In the genomic region with DNA sequence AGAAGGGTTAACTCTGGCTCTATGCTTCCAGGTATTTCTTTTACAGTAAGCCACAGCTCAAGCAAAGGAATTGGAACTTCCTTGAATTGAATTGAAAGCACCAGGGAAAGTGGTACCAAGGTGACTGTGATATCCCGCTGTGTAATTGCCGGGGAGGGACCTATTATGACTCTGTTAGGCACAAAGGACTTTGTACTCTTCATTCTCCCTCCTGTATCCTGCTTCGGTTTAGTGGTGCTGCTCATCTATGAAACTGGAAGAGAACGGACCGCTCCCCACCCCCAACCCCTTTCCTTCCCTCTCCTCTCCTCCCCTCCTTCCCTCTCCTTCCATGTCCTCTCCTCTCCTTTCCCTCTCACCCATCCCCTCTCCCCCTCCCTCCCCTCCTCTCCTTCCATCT, we compare ENCODE assay signal across 9 mouse cellular contexts. TPM values are rescaled to one million over a fixed set of nuclear protein-coding genes. Genes with fewer than 3 reads are reported as not detected.
DNase-seq lines count a peak whose midpoint lies in the region; ATAC-seq and TF ChIP-seq lines count a peak whose summit lies in the region.
"Had no signal": no experiment of that assay in that cellular context is flagged by ENCODE, and none has a peak within 500 bp of the region (broad histone marks: within the 10 kb centered on the region; RNA-seq: fewer than 3 reads in every experiment).

No protein-coding gene starts in this region.

- peak overlapping the region; percentile 36 for H3K4me3 ChIP-seq in left cerebral cortex, adult 2 months
- H3K4me3 ChIP-seq in forebrain, embryonic 12.5 days (replicated peaks): peak overlapping the region; percentile 44
- peak overlapping the region; percentile 59 for H3K4me3 ChIP-seq in kidney, embryonic 16.5 days (ENCODE audit: low read length)
- H3K4me3 ChIP-seq in neural tube, embryonic 14.5 days (ENCODE audit: low read depth, low read length): peak overlapping the region; percentile 29

- H3K27me3 ChIP-seq in forebrain, embryonic 12.5 days: peaks cover 31% of the 10 kb centered on the region
- peaks cover 3% of the 10 kb centered on the region; the same call in 1 of the 2 replicates for H3K27me3 ChIP-seq in kidney, embryonic 16.5 days (ENCODE audit: insufficient read depth, low read length)
- no peaks in the 10 kb centered on the region for H3K27me3 ChIP-seq in neural tube, embryonic 14.5 days (ENCODE audit: control insufficient read depth, insufficient read depth, low read length)

- peak overlapping the region; percentile 76 for H3K4me2 ChIP-seq in forebrain, embryonic 12.5 days
- H3K4me2 ChIP-seq in kidney, embryonic 16.5 days (replicated peaks; ENCODE audit: low read depth, low read length): peak overlapping the region; percentile 93
- peak overlapping the region; percentile 63 for H3K4me2 ChIP-seq in neural tube, embryonic 14.5 days (ENCODE audit: low read depth, low read length)

- no peak for DNase-seq in left cerebral cortex, adult 2 months (ENCODE audit: extremely low spot score in 1 of 2, low spot score in 2 of 2)
- no peak for DNase-seq in left cerebral cortex, postnatal 25 days (ENCODE audit: low spot score in 2 of 2)
- no peak for DNase-seq in c-Kit-positive CD71-positive TER-119-positive erythroid progenitor cells, embryonic 14.5 days (ENCODE audit: low spot score)
- no peak for DNase-seq in adrenal gland, postnatal 14 days
- no peak for DNase-seq in adrenal gland, adult 2 months

- no peak for TF ChIP-seq CTCF in left cerebral cortex, adult 2 months (IDR thresholded peaks at IDR 0.05)

- WGBS in forebrain, embryonic 12.5 days: 8% methylated on average over 5 of the region's 5 CpGs
- 14% methylated on average over 5 of the region's 5 CpGs for WGBS in kidney, embryonic 16.5 days
- WGBS in neural tube, embryonic 14.5 days: 1% methylated on average over 5 of the region's 5 CpGs

- no peak overlapping the region for H3K9ac ChIP-seq in forebrain, embryonic 12.5 days
- no peak overlapping the region for H3K9ac ChIP-seq in kidney, embryonic 16.5 days (replicated peaks; ENCODE audit: low read length)
- no peak overlapping the region for H3K9ac ChIP-seq in neural tube, embryonic 14.5 days (replicated peaks; ENCODE audit: low read depth, low read length)

- no peaks in the 10 kb centered on the region for H3K9me3 ChIP-seq in forebrain, embryonic 12.5 days
- H3K9me3 ChIP-seq in kidney, embryonic 16.5 days (ENCODE audit: low read length): no peaks in the 10 kb centered on the region
- H3K9me3 ChIP-seq in neural tube, embryonic 14.5 days (ENCODE audit: control insufficient read depth, low read length): no peaks in the 10 kb centered on the region

- peaks cover 16% of the 10 kb centered on the region for H3K4me1 ChIP-seq in forebrain, embryonic 12.5 days
- peaks cover 11% of the 10 kb centered on the region; the same call in 1 of the 2 replicates for H3K4me1 ChIP-seq in kidney, embryonic 16.5 days (ENCODE audit: insufficient read depth, low read length)
- H3K4me1 ChIP-seq in neural tube, embryonic 14.5 days (ENCODE audit: control insufficient read depth, insufficient read depth, low read length): 0 out of 2 replicates have a peak, but pooled peaks cover 5% of the 10 kb centered on the region

- ATAC-seq in forebrain, embryonic 12.5 days (ENCODE audit: low FRiP score): no peak
- no peak for ATAC-seq in kidney, embryonic 16.5 days (ENCODE audit: low FRiP score, low TSS enrichment)
- no peak for ATAC-seq in neural tube, embryonic 14.5 days (ENCODE audit: low read depth)

- no peak overlapping the region for H3K27ac ChIP-seq in left cerebral cortex, adult 2 months
- H3K27ac ChIP-seq in forebrain, embryonic 12.5 days: no peak overlapping the region
- no peak overlapping the region for H3K27ac ChIP-seq in kidney, embryonic 16.5 days (ENCODE audit: low read length)
- no peak overlapping the region for H3K27ac ChIP-seq in neural tube, embryonic 14.5 days (ENCODE audit: low read depth, low read length)

- H3K36me3 ChIP-seq in forebrain, embryonic 12.5 days (replicated peaks): no peaks in the 10 kb centered on the region
- H3K36me3 ChIP-seq in kidney, embryonic 16.5 days (ENCODE audit: insufficient read depth, low read length): no peaks in the 10 kb centered on the region
- H3K36me3 ChIP-seq in neural tube, embryonic 14.5 days (ENCODE audit: control insufficient read depth, insufficient read depth, low read length): no peaks in the 10 kb centered on the region

- intact Hi-C loops in left cerebral cortex, adult 2 months (cut with DNase I): no loop called here
- intact Hi-C loops in left cerebral cortex, postnatal 25 days (cut with DNase I): no loop called here

RNA-seq across cellular contexts. Expression of gene Eci3, which starts 1.3 kb away (rescaled TPM):
- total RNA-seq in left cerebral cortex, adult 2 months (2021): under 1 TPM; 0.44 to 0.66 TPM
- total RNA-seq in left cerebral cortex, postnatal 25 days (2021): under 1 TPM in 1 of 2 experiments, not detected in 1; 0.71 TPM
- 0.19 and 0.45 TPM in 2 replicates for polyA plus RNA-seq in forebrain, embryonic 12.5 days (2016; fragmentation: Nextera tagmentation; extraction: Ambion mirVana)
- polyA plus RNA-seq in kidney, embryonic 16.5 days (2015; fragmentation: Nextera tagmentation; extraction: Ambion mirVana): 4.5 and 6.5 TPM in 2 replicates
- polyA plus RNA-seq in neural tube, embryonic 14.5 days (2014; fragmentation: Nextera tagmentation; extraction: Ambion mirVana): 0.50 and 0.82 TPM in 2 replicates
- total RNA-seq in adrenal gland, postnatal 14 days (2021): 2.3 and 3.8 TPM in 2 replicates
- 1 to 10 TPM; 2.6 to 3.0 TPM for total RNA-seq in adrenal gland, adult 2 months (2021)
- polyA plus RNA-seq in adrenal gland, adult 2 months (2012; rRNA removed): 0.35 TPM in 2 replicates

RNA-seq across cellular contexts. Expression of gene 4933417A18Rik, which starts 40.7 kb away (rescaled TPM):
- not detected for total RNA-seq in left cerebral cortex, adult 2 months (2021)
- not detected for total RNA-seq in left cerebral cortex, postnatal 25 days (2021)
- not detected in 2 replicates for polyA plus RNA-seq in forebrain, embryonic 12.5 days (2016; fragmentation: Nextera tagmentation; extraction: Ambion mirVana)
- polyA plus RNA-seq in kidney, embryonic 16.5 days (2015; fragmentation: Nextera tagmentation; extraction: Ambion mirVana): not detected in 2 replicates
- not detected in 2 replicates for polyA plus RNA-seq in neural tube, embryonic 14.5 days (2014; fragmentation: Nextera tagmentation; extraction: Ambion mirVana)
- not detected in 2 replicates for total RNA-seq in adrenal gland, postnatal 14 days (2021)
- not detected for total RNA-seq in adrenal gland, adult 2 months (2021)
- not detected in 2 replicates for polyA plus RNA-seq in adrenal gland, adult 2 months (2012; rRNA removed)
- polyA plus RNA-seq: thymus, postnatal 0 days had no signal

RNA-seq across cellular contexts. Expression of gene Fam217a, which starts 40.8 kb away (rescaled TPM):
- under 1 TPM; 0.49 to 0.57 TPM for total RNA-seq in left cerebral cortex, adult 2 months (2021)
- total RNA-seq in left cerebral cortex, postnatal 25 days (2021): under 1 TPM; 0.50 to 0.83 TPM
- polyA plus RNA-seq in forebrain, embryonic 12.5 days (2016; fragmentation: Nextera tagmentation; extraction: Ambion mirVana): 0.68 and 0.96 TPM in 2 replicates
- polyA plus RNA-seq in kidney, embryonic 16.5 days (2015; fragmentation: Nextera tagmentation; extraction: Ambion mirVana): 4.6 and 5.5 TPM in 2 replicates
- 0.37 and 0.43 TPM in 2 replicates for polyA plus RNA-seq in neural tube, embryonic 14.5 days (2014; fragmentation: Nextera tagmentation; extraction: Ambion mirVana)
- total RNA-seq in adrenal gland, postnatal 14 days (2021): 0.85 and 1.5 TPM in 2 replicates
- 1 to 10 TPM; 1.1 to 1.4 TPM for total RNA-seq in adrenal gland, adult 2 months (2021)
- 0.20 and 0.46 TPM in 2 replicates for polyA plus RNA-seq in adrenal gland, adult 2 months (2012; rRNA removed)
